Mouse (Mus musculus) C2C12 (cell line): ENCODE data around the gene Ndst2.
A peak's percentile ranks its signal among the peaks of the same experiment; 100 is the strongest.

ENCODE experiments used
- CEBPB ChIP-seq: IDR thresholded peaks from one replicate; pipeline ENCODE4 v1.6.1; 2011; ENCODE audit warnings: low read depth, mild to moderate bottlenecking, control low read depth, moderate library complexity
- CTCF ChIP-seq: IDR thresholded peaks from one replicate; pipeline ENCODE4 v1.5.1; 2011; ENCODE audit not compliant: control insufficient read depth, insufficient read depth, insufficient read length
- MAX ChIP-seq: IDR thresholded peaks from one replicate; pipeline ENCODE4 v1.6.1; 2011; ENCODE audit warnings: mild to moderate bottlenecking, control low read depth
- MYOD1 ChIP-seq: IDR thresholded peaks from one replicate; pipeline ENCODE4 v1.6.1; 2011; ENCODE audit warnings: low read depth; ENCODE audit not compliant: control insufficient read depth, insufficient read length
- MYOG ChIP-seq: IDR thresholded peaks from one replicate; pipeline ENCODE4 v1.6.1; 2011; ENCODE audit not compliant: control insufficient read depth, insufficient read length; ENCODE audit errors: extremely low read depth
- USF1 ChIP-seq: IDR thresholded peaks from one replicate; pipeline ENCODE4 v1.6.1; 2011; ENCODE audit warnings: low read depth, mild to moderate bottlenecking, control low read depth, moderate library complexity

DNA sequence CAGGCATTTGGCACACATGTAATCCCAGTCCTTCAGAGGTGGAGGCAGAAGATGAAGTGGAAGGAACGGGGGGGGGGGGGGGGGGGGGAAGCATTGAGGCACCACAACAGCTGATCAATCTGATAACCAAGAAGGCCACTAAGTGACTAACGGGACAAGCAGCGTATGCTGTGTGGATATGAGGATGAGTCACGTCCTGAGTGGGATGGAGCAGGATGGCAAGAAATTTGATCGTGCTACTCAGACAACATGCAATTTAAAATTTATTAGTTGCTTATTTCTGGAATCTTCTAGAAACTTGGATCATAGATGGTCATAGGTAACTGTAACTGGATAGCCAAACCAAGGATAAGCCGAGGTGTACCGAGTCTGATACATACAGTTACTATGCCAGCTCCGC, 45.9 kb upstream of the Ndst2 start:
- TF ChIP-seq CTCF (no peak), USF1 (no peak), MYOD1 (peak; percentile 80), MAX (no peak), MYOG (no peak), CEBPB (no peak)
